Mouse (Mus musculus): ENCODE data around the gene Ptges3l. TPM values are rescaled to one million over a fixed set of nuclear protein-coding genes. Genes with fewer than 3 reads are reported as not detected.
A peak's percentile ranks its signal among the peaks of the same experiment; 100 is the strongest.
"Not testable (repeated sequence)": the region's sequence is repeated elsewhere in the genome, so short reads cannot be mapped to it uniquely, and the experiment has no call there.

The Ptges3l gene
- polyA plus RNA-seq, 1 experiment from 2014 or later = 14.5 TPM

DNA sequence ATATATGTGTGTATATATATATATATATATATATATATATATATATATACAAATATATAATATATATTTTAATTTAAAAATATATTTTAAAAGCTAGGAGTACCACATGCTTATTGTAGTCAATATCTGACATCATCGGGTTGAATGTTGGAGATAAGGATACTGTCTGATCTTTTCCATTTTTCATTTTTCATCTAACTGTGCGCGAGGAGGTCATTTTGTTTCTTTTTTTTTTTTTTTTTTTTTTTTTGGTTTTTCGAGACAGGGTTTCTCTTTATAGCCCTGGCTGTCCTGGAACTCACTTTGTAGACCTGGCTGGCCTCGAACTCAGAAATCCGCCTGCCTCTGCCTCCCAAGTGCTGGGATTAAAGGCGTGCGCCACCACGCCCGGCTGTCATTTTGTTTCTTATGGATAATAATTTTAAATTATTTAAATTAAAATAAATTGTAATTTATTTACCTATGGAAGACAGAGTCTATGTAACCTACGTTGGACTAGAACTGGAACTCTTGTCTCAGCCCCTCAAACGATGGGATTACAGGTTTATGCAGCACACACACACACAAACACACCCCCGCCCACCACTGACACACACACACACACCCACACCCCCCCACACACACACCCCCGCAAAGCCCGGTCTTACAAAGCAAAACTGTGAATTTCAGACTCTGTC, 16.5 kb upstream of the Ptges3l start:
- Histone ChIP-seq H3K4me3 (replicated peaks) (peak overlapping the region; percentile 81), H3K4me2 (peak overlapping the region; percentile 52), H3K36me3 (peaks cover 20% of the 10 kb centered on the region), H3K4me1 (peaks cover 12% of the 10 kb centered on the region; the same call in 1 of the 2 replicates)
- H3K27me3 ChIP-seq (replicated peaks); H3K9ac ChIP-seq; ATAC-seq (ENCODE audit: insufficient read depth, low FRiP score, low read depth); H3K9me3 ChIP-seq; H3K27ac ChIP-seq: not testable (repeated sequence)
- WGBS = 32% methylated on average over 15 of the region's 15 CpGs

DNA sequence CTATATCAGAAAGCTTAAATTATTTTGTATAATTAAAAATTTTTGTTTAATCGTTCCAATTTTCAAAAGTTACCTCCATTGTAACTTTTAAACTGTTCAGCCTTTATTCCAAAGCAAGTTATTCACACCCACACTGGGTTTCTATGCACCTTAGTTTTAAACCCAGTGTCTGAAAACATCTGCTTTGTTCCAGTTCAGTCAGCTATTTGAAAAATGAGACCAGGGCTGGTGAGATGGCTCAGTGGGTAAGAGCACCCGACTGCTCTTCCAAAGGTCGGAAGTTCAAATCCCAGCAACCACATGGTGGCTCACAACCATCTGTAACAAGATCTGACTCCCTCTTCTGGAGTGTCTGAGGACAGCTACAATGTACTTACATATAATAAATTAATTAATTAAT, 12.9 kb upstream of the Ptges3l start:
- H3K4me2 ChIP-seq; H3K27ac ChIP-seq; H3K27me3 ChIP-seq (replicated peaks); H3K9me3 ChIP-seq; H3K9ac ChIP-seq; ATAC-seq (ENCODE audit: insufficient read depth, low FRiP score, low read depth); H3K36me3 ChIP-seq; H3K4me3 ChIP-seq (replicated peaks); H3K4me1 ChIP-seq: not testable (repeated sequence)
- 61% methylated on average over 3 of the region's 3 CpGs for WGBS

DNA sequence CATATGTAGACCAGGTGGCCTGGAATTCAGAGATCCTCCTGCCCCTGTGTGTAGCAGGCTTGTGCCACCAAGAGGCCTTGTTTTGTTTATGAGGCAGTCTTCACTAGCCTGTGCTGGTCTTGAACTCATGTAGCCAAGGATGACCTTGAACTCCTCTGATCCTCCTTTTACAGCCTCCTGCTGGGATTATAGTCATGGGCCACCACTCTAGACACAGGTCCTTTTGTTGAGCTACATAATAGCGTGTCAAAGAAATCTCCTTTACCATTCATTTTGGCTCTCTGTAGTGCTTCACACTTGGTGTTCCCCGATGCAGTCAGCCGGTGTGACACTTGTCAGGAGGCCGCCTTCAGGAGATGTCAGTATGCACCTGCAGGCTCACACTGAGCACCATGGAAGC, 11.8 kb upstream of the Ptges3l start:
- Histone ChIP-seq H3K36me3 (peaks cover 14% of the 10 kb centered on the region), H3K4me3 (replicated peaks) (no peak overlapping the region), H3K27me3 (replicated peaks) (no peaks in the 10 kb centered on the region), H3K4me1 (no peaks in the 10 kb centered on the region), H3K9me3 (no peaks in the 10 kb centered on the region), H3K9ac (no peak overlapping the region), H3K27ac (no peak overlapping the region), H3K4me2 (no peak overlapping the region)
- no peak for ATAC-seq (ENCODE audit: insufficient read depth, low FRiP score, low read depth)
- WGBS = 83% methylated on average over 4 of the region's 4 CpGs

DNA sequence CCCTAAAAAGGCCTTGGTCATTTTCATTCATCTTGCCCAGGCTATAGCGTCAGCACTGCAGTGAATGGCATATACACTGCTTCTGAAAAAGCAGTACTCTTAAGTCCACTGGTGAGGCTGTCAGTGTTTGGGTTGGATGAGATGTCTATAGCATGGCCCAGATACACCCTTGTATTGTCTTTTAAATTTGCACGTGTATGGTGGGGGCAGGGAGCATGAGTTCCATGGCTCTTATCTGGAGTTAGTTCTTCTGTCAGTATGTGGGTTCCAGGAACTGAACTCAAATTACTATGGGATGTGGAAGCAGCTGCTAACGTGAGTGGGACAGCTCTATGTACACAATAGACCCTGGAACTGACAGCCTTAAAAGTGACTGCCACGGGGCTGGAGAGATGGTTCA, 10.7 kb upstream of the Ptges3l start:
- Histone ChIP-seq H3K4me1 (no peaks in the 10 kb centered on the region), H3K9me3 (no peaks in the 10 kb centered on the region), H3K9ac (no peak overlapping the region), H3K27ac (no peak overlapping the region), H3K36me3 (peaks cover 21% of the 10 kb centered on the region), H3K4me2 (no peak overlapping the region), H3K4me3 (replicated peaks) (no peak overlapping the region), H3K27me3 (replicated peaks) (no peaks in the 10 kb centered on the region)
- ATAC-seq (ENCODE audit: insufficient read depth, low FRiP score, low read depth) = 0 out of 2 replicates have a peak, but pooled peaks have one; percentile 50
- WGBS = 65% methylated on average over 4 of the region's 4 CpGs

- Histone ChIP-seq H3K9ac (no peak overlapping the region), H3K4me3 (replicated peaks) (no peak overlapping the region), H3K27me3 (replicated peaks) (no peaks in the 10 kb centered on the region), H3K27ac (no peak overlapping the region), H3K36me3 (peaks cover 35% of the 10 kb centered on the region), H3K4me1 (no peaks in the 10 kb centered on the region), H3K9me3 (no peaks in the 10 kb centered on the region), H3K4me2 (no peak overlapping the region)
- no peak for ATAC-seq (ENCODE audit: insufficient read depth, low FRiP score, low read depth)
- 89% methylated on average over 13 of the region's 13 CpGs for WGBS
These were observed 8.3 kb upstream of the Ptges3l start for GRCm38 (mm10) chr11:101433396-101433795.

DNA sequence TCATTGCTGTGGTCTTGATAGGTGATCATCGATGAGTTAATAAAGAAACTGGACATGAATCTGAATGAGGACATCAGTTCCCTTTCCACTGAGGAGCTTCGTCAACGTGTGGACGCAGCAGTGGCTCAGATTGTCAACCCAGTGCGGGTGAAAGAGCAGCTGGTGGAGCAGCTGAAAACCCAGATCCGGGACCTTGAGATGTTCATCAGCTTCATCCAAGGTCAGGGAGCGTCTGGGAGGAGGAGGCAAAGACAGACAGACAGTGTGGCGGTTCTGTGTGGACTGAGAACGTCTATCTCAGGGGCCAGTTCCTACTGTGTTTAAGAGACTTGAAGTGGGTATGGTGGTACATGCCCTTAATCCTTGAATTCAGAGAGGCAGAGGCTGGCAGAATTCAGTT, 6.2 kb upstream of the Ptges3l start:
- Histone ChIP-seq H3K4me3 (replicated peaks) (no peak overlapping the region), H3K36me3 (peaks cover 35% of the 10 kb centered on the region), H3K27me3 (replicated peaks) (no peaks in the 10 kb centered on the region), H3K4me2 (no peak overlapping the region), H3K9ac (no peak overlapping the region), H3K9me3 (no peaks in the 10 kb centered on the region), H3K27ac (no peak overlapping the region), H3K4me1 (peaks cover 7% of the 10 kb centered on the region)
- WGBS = 93% methylated on average over 9 of the region's 9 CpGs
- no peak for ATAC-seq (ENCODE audit: insufficient read depth, low FRiP score, low read depth)

DNA sequence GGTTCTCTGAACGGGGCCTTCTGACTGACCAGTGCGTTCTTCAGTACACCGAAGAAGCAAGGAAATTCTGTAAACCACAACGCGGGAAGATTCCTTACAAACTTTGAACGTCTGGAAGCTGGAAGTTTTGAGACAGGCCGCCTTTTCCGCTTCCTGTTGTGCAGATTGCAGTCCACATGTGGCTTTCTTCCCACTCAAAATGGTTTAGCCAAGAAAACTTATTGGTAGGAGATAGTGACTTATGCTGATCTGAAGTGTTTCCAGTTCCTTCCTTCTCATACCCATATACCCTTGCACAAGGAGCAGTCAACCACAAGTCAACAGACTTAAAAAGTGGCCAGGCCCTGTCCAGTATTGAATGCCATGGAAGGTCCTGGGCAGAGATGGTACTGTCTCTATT, 1.0 kb upstream of the Ptges3l start:
- no peak overlapping the region for H3K27ac ChIP-seq
- ATAC-seq (ENCODE audit: insufficient read depth, low FRiP score, low read depth) = no peak
- peaks cover 20% of the 10 kb centered on the region for H3K4me1 ChIP-seq
- H3K9me3 ChIP-seq = no peaks in the 10 kb centered on the region
- 54% methylated on average over 8 of the region's 8 CpGs for WGBS
- H3K4me2 ChIP-seq = peak overlapping the region; percentile 86
- H3K9ac ChIP-seq = no peak overlapping the region
- no peaks in the 10 kb centered on the region for H3K27me3 ChIP-seq (replicated peaks)
- peaks cover 14% of the 10 kb centered on the region for H3K36me3 ChIP-seq
- peak overlapping the region; percentile 85 for H3K4me3 ChIP-seq (replicated peaks)

DNA sequence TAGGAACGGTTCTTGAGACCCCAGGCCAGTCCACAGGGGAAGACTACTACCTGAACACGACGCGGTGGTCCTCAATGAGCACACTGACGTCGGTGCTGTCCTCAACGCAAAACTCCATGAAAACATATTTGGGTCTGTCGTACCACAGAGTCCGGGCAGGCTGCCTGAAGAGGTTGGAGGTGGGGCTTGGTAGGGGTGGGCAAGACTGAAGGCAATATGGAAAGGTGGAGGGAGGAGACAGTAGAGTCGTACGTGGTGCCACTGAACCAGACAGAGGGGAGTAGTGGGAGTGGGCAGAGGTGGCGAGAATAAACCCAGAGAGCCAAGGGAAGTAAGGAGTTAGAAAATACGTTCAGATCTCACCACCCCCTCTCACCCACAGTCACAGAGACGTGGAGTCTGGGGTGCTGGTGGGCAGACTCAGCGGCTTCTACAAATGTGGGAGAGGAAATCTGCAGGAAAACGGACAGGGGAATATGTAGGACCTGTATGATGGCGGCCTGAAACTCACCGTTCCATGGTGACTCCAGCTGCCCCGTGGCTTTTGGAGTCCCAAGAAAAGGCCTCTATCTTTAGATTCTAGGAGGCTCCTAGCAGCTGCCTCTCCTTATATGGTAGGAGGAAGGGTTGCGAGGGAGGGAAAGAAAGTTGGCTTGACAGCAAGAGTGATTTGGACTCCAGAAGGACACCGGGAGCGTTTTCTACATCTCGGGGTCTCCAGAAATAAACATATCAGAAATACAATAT, 855 bp downstream of the Ptges3l start, which contains the start of gene Gm27029:
TSS of gene Gm27029 (minus strand) at position 692 of the 747 bp plus-strand sequence.
- H3K4me1 ChIP-seq = peaks cover 20% of the 10 kb centered on the region
- no peaks in the 10 kb centered on the region for H3K9me3 ChIP-seq
- peak; percentile 48; the same call in 1 of the 2 replicates for ATAC-seq (ENCODE audit: insufficient read depth, low FRiP score, low read depth)
- peak within 1 kb of the TSS; percentile 90 for H3K27ac ChIP-seq
- no peaks in the 10 kb centered on the region for H3K27me3 ChIP-seq (replicated peaks)
- 3% methylated on average over 23 of the region's 23 CpGs for WGBS
- H3K9ac ChIP-seq = peak within 1 kb of the TSS; percentile 51
- peaks cover under 1% of the 10 kb centered on the region; the same call in 1 of the 2 replicates for H3K36me3 ChIP-seq
- H3K4me2 ChIP-seq = peak within 1 kb of the TSS; percentile 86
- H3K4me3 ChIP-seq (replicated peaks) = peak within 1 kb of the TSS; percentile 85

DNA sequence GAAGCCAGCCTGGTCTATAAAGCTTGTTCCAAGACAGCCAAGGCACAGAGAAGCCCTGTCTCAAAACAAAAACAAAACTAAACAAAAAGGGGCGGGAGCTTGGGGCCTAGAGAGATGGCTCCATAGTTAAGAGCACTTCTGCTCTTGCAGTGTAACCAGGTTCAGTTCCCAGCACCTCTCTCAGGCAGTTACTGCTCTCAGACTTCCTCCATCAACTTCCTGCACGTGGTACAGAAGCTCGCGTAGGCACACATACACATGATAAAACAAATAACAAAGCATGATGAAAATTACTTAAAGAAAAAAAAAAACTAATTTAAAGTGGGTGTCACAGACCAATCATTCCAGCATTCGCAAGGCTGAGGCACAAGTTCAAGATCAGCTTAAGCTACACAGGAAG, 5.0 kb downstream of the Ptges3l start:
- no peak overlapping the region for H3K4me2 ChIP-seq
- no peaks in the 10 kb centered on the region for H3K36me3 ChIP-seq
- H3K4me3 ChIP-seq (replicated peaks) = no peak overlapping the region
- 86% methylated on average over 5 of the region's 5 CpGs for WGBS
- no peak overlapping the region for H3K27ac ChIP-seq
- H3K9me3 ChIP-seq = no peaks in the 10 kb centered on the region
- H3K9ac ChIP-seq = no peak overlapping the region
- no peaks in the 10 kb centered on the region for H3K27me3 ChIP-seq (replicated peaks)
- ATAC-seq (ENCODE audit: insufficient read depth, low FRiP score, low read depth) = no peak
- H3K4me1 ChIP-seq = peaks cover 14% of the 10 kb centered on the region

GRCm38 (mm10) chr11:101419610-101420009, 5.5 kb downstream of the Ptges3l start:
- Histone ChIP-seq H3K27me3 (replicated peaks) (no peaks in the 10 kb centered on the region), H3K36me3 (no peaks in the 10 kb centered on the region), H3K4me3 (replicated peaks) (no peak overlapping the region), H3K4me1 (peaks cover 14% of the 10 kb centered on the region), H3K27ac (no peak overlapping the region), H3K9me3 (no peaks in the 10 kb centered on the region), H3K9ac (no peak overlapping the region), H3K4me2 (no peak overlapping the region)
- ATAC-seq (ENCODE audit: insufficient read depth, low FRiP score, low read depth) = no peak
- WGBS = 28% methylated on average over 3 of the region's 3 CpGs

DNA sequence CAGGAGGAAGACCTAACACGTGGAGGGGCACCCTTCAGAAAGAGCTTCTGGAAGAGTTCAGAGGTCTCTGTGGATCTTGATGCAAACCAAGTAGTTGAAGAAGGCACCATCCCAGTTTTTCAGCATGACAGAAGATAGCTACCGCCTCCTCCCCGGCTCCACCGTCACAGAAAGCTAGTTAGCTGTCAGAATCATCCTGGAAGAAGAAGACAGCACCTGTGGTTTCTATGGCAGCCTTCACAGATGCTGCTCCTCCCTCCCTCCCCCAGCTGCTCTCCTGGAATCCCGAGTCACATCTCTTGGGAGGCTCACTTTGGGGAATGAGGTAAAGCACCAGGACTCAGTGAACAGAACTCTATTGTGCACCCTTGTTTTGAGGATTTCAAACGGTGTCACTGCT, 6.1 kb downstream of the Ptges3l start:
- Histone ChIP-seq H3K4me3 (replicated peaks) (no peak overlapping the region), H3K27ac (no peak overlapping the region), H3K9ac (no peak overlapping the region), H3K4me2 (no peak overlapping the region), H3K36me3 (peaks cover 2% of the 10 kb centered on the region; the same call in 1 of the 2 replicates), H3K9me3 (no peaks in the 10 kb centered on the region), H3K27me3 (replicated peaks) (no peaks in the 10 kb centered on the region), H3K4me1 (peaks cover 8% of the 10 kb centered on the region)
- no peak for ATAC-seq (ENCODE audit: insufficient read depth, low FRiP score, low read depth)
- 54% methylated on average over 6 of the region's 6 CpGs for WGBS

DNA sequence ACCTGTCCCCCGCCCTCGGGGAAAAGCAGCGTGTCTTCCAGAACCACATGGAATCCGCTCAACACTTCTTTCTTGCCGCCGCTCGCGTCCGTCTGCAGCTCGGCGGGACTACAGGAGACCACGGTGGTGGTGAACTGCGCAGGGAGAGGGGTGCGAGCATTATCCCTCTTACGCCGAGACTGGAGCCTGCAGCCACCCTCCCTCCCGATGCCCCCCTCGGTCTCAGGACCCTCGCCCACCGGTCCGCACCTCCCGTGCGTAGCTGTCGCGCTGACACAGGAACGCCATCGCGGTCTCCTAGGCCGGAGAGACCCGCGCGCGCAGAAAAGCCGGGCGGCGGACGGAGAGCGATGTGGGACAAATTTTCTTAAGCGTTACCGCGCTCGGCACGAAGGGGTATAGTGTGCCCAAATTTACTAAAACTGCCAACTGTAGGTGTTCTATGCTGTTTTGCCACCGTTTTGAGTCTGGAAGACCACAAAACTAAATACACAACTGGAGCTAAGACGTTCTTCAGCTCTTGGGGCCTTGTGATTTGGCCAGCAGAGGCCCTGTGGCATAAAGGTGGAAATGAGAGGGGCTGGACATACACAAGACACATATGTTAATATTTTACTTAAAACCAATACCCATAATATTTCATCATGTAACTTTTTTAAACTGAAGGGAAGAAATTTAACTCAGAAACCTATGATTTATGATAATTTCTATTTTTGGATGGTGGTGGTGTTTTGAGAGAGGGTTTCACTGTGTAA, 7.9 kb downstream of the Ptges3l start, which contains the start of gene Aarsd1:
TSS of gene Aarsd1 (minus strand) at position 515 of the 755 bp plus-strand sequence.
- H3K27me3 ChIP-seq (replicated peaks) = no peaks in the 10 kb centered on the region
- H3K4me1 ChIP-seq = peaks cover 5% of the 10 kb centered on the region
- WGBS = under 1% methylated on average over 45 of the region's 45 CpGs
- ATAC-seq (ENCODE audit: insufficient read depth, low FRiP score, low read depth) = peak; percentile 71
- peak within 1 kb of the TSS; percentile 77 for H3K9ac ChIP-seq
- H3K4me3 ChIP-seq (replicated peaks) = peak within 1 kb of the TSS; percentile 88
- H3K36me3 ChIP-seq = peaks cover 7% of the 10 kb centered on the region; the same call in 1 of the 2 replicates
- H3K27ac ChIP-seq = peak within 1 kb of the TSS; percentile 59
- H3K9me3 ChIP-seq = no peaks in the 10 kb centered on the region
- H3K4me2 ChIP-seq = peak within 1 kb of the TSS; percentile 88

Measured in stomach, embryonic 15.5 days (tissue).